Mouse (Mus musculus) G1E (cell line): Measurements from ENCODE around the gene Cfap45. TPM values are rescaled to one million over a fixed set of nuclear protein-coding genes. Genes with fewer than 3 reads are reported as not detected.

ENCODE experiments used
- ATAC-seq: 2 replicates; pipeline ENCODE4 v1.8.0; 2016; ENCODE audit warnings: mild to moderate bottlenecking; ENCODE audit not compliant: insufficient number of reproducible peaks, poor library complexity, low FRiP score, severe bottlenecking; ENCODE audit errors: extremely low read depth
- DNase-seq: peaks from one replicate; pipeline ENCODE4 v3.0.0; 2012; ENCODE audit warnings: low spot score
- H3K27me3 ChIP-seq: 2 replicates; pipeline ENCODE4 v1.6.1; 2012; ENCODE audit warnings: mild to moderate bottlenecking, low read length, inconsistent platforms; ENCODE audit not compliant: insufficient read depth
- H3K36me3 ChIP-seq: replicated peaks from 2 replicates; pipeline ENCODE3; 2012; ENCODE audit warnings: mild to moderate bottlenecking, inconsistent platforms
- H3K4me1 ChIP-seq: 2 replicates; pipeline ENCODE4 v1.6.1; 2012; ENCODE audit warnings: low read depth, low read length, inconsistent platforms, mixed read lengths; ENCODE audit not compliant: insufficient read depth
- H3K4me3 ChIP-seq: 2 replicates; pipeline ENCODE4 v1.5.1; 2012; ENCODE audit warnings: low read depth, mild to moderate bottlenecking, inconsistent platforms, low read length, moderate library complexity, mixed read lengths
- H3K9me3 ChIP-seq: replicated peaks from 2 replicates; pipeline ENCODE4 v1.6.1; 2012; ENCODE audit warnings: inconsistent platforms
- CTCF ChIP-seq: IDR thresholded peaks from 2 replicates; pipeline ENCODE4 v1.5.1; 2012; ENCODE audit warnings: low read depth, low read length, inconsistent platforms, mixed read lengths
- GATA1 ChIP-seq: IDR thresholded peaks from 2 replicates; pipeline ENCODE4 v1.6.1; 2012; ENCODE audit warnings: borderline replicate concordance, low read length, inconsistent platforms, mixed read lengths
- GATA2 ChIP-seq: IDR thresholded peaks from 2 replicates; pipeline ENCODE4 v1.6.1; 2012; ENCODE audit warnings: low read depth, low read length, inconsistent platforms, borderline replicate concordance
- POLR2AphosphoS5 ChIP-seq: IDR thresholded peaks from 2 replicates; pipeline ENCODE4 v1.6.1; 2012; ENCODE audit warnings: low read depth, low read length, inconsistent platforms; ENCODE audit not compliant: insufficient replicate concordance
- TAL1 ChIP-seq: conservative IDR thresholded peaks from 2 replicates; pipeline ENCODE4 v1.6.1; 2012; ENCODE audit warnings: low read depth, low read length, inconsistent platforms, mixed read lengths
- polyA plus RNA-seq: library from polyadenylated mRNA; stranded (reverse); fragments of >175 nt; gene quantifications from 2 replicates; pipeline ENCODE4 v1.2.3, GENCODE M21; 2012
- total RNA-seq, 2 experiments: library from RNA; stranded (forward) in 1 of 2; stranded (reverse) in 1 of 2; fragments of 200-1000 nt in 1 of 2; fragments of >200 nt in 1 of 2; fragmentation: Nextera tagmentation in 1 of 2; gene quantifications; 2 replicates each; pipeline ENCODE4 v1.2.3; 2014 to 2017

Gene Cfap45
- total and polyA plus RNA-seq, 3 experiments, result 0.33 to 4.6 TPM; not detected in 1

DNA sequence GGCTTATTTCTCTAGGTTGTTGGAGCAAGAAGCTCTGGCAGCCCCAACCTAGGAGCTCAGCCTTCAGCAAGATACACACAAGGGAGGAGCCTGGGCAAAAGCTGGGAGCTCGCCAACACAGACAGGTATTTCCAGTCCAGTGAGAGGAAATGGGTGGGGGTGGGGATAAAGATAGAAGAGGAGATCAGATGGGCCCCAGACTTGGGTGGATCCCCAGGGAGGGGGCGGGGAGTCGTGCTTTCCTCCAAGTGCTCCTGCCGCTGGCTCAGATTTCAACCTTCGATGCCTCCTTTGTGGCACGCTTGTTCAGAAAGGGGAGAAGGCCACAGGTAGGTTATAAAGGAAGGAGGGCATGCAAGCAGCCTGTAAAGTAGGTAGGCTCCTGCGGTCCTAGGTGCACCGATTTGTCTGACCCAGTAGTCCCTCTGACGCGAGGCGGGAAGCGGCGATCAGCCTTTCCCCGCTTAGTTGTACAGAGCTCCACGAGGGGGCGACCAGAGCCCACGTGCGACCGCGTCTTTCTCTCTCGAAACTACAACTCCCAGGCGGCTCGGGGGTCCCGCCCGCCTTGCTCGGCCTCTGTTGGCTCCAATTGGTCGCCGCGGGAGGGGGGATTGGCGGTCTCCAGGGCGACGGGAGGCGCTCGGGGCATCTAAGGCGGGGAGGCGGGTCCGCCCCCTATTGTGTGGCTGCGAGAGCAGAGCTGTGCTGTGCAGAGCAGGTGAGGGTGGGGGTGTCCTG, 38.9 kb upstream of the Cfap45 start, which contains the start of gene Igsf9:
Gene Igsf9 (plus strand): TSS at position 249 of the 741 bp plus-strand sequence.
- TF ChIP-seq GATA2 (no peak), GATA1 (no peak), POLR2AphosphoS5 (no peak), TAL1 (no peak), CTCF (no peak)
- peak; percentile 30; the same call in 1 of the 2 replicates for ATAC-seq
- H3K4me3 ChIP-seq, result no peak within 1 kb of the TSS
- H3K36me3 ChIP-seq, result no peaks in the 10 kb centered on the region
- peaks cover 29% of the 10 kb centered on the region for H3K27me3 ChIP-seq
- no peaks in the 10 kb centered on the region for H3K4me1 ChIP-seq
- DNase-seq, result no peak
- H3K9me3 ChIP-seq, result no peaks in the 10 kb centered on the region

DNA sequence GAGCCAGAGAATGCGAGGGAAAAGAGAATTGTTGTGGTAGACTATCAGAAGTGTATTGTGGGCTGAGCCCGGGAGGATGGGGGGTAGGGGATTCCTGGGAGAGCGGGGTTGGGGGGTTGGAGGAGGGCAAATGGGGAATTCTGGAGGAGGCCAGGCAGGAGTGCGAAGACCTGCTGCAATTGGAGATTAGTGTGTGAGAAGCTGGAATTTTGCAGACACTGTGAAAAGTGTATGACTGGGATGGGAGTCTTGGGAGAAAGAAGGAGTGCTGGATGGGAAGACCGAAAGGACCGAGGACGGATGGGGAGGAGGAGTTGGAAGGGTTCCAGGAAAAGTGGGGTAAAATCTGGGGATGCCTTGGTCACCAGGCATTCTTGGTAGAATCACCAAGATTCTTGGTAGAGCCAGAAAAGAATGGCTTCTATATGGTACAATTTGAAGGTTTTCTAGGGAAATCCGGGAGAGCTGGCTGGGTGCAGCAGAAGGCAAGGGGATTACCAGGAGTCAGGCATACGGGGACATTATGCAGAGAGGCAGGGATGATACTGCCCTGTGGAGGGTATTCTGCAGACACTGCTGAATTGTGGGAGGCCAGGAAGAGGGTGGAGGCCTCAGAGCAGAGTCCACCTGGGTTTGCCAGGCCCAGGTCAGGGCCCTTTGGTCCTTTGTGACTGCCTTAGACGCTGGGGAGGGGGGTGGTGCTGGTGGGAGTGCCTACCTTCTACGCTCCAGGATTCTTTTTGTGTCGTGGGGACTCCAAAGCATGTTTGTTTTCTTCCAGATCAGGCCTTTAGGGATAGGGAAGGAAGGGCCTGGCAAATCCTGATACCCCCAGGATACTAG, 37.9 kb upstream of the Cfap45 start:
- no peak for TF ChIP-seq POLR2AphosphoS5
- no peak for TF ChIP-seq CTCF
- no peak for TF ChIP-seq TAL1
- TF ChIP-seq GATA1, result no peak
- no peak for TF ChIP-seq GATA2
- no peaks in the 10 kb centered on the region for H3K36me3 ChIP-seq
- peaks cover 29% of the 10 kb centered on the region for H3K27me3 ChIP-seq
- H3K9me3 ChIP-seq, result no peaks in the 10 kb centered on the region
- no peaks in the 10 kb centered on the region for H3K4me1 ChIP-seq
- H3K4me3 ChIP-seq, result no peak overlapping the region
- DNase-seq (no peak), ATAC-seq (no peak)

DNA sequence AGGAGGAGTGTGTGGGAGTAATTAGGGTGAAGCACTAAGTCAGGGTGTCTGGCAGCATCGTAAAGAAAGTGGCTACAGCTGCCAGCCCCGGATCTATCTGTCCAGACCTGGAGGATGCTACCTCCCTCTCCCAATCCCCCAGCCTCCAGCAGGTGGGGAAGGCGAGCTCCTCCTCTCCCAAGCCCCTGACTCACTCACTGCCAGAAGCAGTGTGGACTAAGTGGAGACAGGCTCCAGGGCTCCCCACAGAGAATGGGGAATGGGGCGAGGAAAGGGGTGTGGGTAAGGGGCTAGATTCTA, 37.3 kb upstream of the Cfap45 start:
- DNase-seq (no peak), ATAC-seq (no peak)
- TF ChIP-seq GATA2, result no peak
- no peak for TF ChIP-seq TAL1
- TF ChIP-seq POLR2AphosphoS5, result no peak
- no peak for TF ChIP-seq CTCF
- no peak for TF ChIP-seq GATA1
- Histone ChIP-seq H3K36me3 (no peaks in the 10 kb centered on the region), H3K27me3 (peaks cover 32% of the 10 kb centered on the region), H3K4me3 (no peak overlapping the region), H3K9me3 (no peaks in the 10 kb centered on the region), H3K4me1 (no peaks in the 10 kb centered on the region)

DNA sequence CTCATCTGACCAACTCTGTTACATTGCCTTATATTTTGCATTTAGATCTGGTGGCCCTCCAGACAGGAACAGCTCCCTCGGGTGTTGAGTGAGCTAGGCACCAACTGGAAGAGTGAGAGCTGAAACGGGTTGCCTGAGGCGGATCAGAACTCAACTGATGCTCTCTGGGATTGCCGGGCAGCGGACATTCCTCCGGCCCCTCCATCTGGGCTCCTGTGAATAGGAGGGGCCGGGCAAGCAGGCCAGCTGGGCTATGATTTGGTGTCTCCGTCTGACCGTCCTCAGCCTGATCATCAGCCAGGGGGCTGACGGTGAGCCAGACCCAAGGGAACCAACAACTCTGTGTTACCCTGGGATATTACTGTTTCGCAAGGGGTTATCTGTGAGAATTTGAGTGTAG, 36.4 kb upstream of the Cfap45 start:
- no peaks in the 10 kb centered on the region for H3K4me1 ChIP-seq
- H3K9me3 ChIP-seq, result no peaks in the 10 kb centered on the region
- no peak for ATAC-seq
- no peak for TF ChIP-seq GATA2
- no peak for TF ChIP-seq GATA1
- TF ChIP-seq CTCF, result no peak
- TF ChIP-seq POLR2AphosphoS5, result no peak
- no peak for TF ChIP-seq TAL1
- H3K27me3 ChIP-seq, result peaks cover 36% of the 10 kb centered on the region
- no peak for DNase-seq
- H3K36me3 ChIP-seq, result no peaks in the 10 kb centered on the region
- no peak overlapping the region for H3K4me3 ChIP-seq

DNA sequence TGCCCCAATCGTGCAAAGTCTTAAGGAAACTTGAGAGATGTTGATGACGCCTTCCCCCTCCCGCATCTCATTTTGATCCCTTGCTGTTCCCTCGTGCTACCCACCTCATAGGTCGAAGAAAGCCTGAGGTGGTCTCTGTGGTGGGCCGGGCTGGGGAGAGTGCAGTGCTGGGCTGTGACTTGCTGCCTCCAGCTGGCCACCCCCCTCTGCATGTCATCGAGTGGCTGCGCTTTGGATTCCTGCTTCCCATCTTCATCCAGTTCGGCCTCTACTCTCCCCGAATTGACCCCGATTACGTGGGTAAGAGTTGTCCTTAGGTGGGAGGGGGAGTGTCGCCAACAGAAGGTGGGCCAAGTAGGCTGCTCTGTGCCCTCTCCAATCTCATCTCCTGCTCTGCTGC, 35.9 kb upstream of the Cfap45 start:
- Histone ChIP-seq H3K4me1 (no peaks in the 10 kb centered on the region), H3K27me3 (peaks cover 37% of the 10 kb centered on the region), H3K9me3 (no peaks in the 10 kb centered on the region), H3K36me3 (no peaks in the 10 kb centered on the region), H3K4me3 (no peak overlapping the region)
- TF ChIP-seq GATA2 (no peak), TAL1 (no peak), POLR2AphosphoS5 (no peak), CTCF (no peak), GATA1 (no peak)
- ATAC-seq (no peak), DNase-seq (no peak)

DNA sequence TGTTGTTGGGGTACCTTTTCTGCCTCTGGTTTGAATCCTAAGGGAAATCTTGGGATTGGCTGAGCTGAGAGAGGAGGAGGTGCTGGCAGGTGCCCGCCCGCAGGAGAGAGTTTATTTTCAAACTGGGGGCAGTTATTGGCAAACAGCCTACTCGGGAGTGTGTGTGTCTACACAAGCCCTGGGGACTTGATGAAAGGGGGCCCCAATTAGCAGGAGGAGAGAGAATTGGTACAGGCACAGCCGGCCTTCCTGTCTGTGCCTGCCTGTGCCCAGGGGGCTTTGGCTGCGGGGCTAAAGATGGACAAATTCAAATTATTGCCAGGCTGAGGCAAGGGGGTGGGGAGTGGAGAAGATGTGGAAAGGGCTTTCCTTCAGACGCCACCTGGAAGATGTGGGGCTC, 34.8 kb upstream of the Cfap45 start:
- no peaks in the 10 kb centered on the region for H3K9me3 ChIP-seq
- H3K4me3 ChIP-seq, result no peak overlapping the region
- peaks cover 7% of the 10 kb centered on the region; the same call in 1 of the 2 replicates for H3K4me1 ChIP-seq
- H3K36me3 ChIP-seq, result no peaks in the 10 kb centered on the region
- no peak for ATAC-seq
- DNase-seq, result no peak
- H3K27me3 ChIP-seq, result peaks cover 37% of the 10 kb centered on the region
- TF ChIP-seq CTCF, result no peak
- no peak for TF ChIP-seq GATA2
- no peak for TF ChIP-seq POLR2AphosphoS5
- no peak for TF ChIP-seq TAL1
- no peak for TF ChIP-seq GATA1

DNA sequence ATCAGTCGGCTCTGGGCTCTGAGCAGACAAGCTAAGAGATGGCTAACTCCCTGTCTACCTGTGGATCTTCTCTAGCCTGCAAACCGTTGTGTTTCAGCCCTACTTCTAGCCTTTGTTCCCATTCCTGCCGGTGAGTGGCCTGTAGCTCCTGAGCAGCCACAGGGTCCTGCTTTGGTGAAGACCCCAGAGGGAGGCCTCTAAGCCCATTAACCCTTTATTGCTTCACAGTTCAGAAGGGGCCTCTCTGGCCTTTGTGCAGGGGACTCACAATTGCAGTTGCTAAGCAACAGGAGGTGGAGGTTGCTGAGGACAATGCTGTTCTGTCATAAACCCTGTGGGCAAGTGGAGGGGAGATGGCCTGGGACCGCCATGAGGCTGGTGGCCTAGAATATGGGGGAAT, 34.4 kb upstream of the Cfap45 start:
- Histone ChIP-seq H3K9me3 (no peaks in the 10 kb centered on the region), H3K27me3 (peaks cover 39% of the 10 kb centered on the region), H3K36me3 (no peaks in the 10 kb centered on the region), H3K4me3 (no peak overlapping the region), H3K4me1 (peaks cover 7% of the 10 kb centered on the region; the same call in 1 of the 2 replicates)
- TF ChIP-seq POLR2AphosphoS5, result no peak
- no peak for TF ChIP-seq TAL1
- no peak for TF ChIP-seq GATA2
- no peak for TF ChIP-seq GATA1
- no peak for TF ChIP-seq CTCF
- DNase-seq (no peak), ATAC-seq (no peak)
